Mouse (Mus musculus): Measurements from ENCODE around the gene Nol3. TPM values are rescaled to one million over a fixed set of nuclear protein-coding genes. Genes with fewer than 3 reads are reported as not detected.
A peak's percentile ranks its signal among the peaks of the same experiment; 100 is the strongest.
"Not testable (repeated sequence)": the region's sequence is repeated elsewhere in the genome, so short reads cannot be mapped to it uniquely, and the experiment has no call there.

Nol3 gene
- polyA plus RNA-seq, 1 experiment, result 3.5 TPM

DNA sequence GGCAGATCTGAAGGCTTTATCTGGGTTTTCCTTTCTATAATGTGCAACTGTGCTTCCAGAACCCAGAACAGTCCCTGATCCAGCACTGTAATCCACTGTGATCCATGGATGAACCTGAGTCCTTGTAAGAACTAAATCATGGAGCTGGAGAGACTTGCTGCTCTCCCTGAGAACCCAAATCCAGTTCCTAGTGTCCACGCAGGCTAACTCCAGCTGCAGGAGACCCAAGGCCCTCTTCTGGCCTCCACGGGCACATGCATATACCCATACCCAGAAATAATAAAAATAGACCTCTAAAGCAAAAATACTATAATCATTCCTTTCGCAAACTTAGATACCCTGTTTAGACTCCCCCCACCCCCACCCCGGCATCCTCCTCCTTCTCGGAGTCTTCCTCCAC is 12.3 kb downstream of the Nol3 start:
- H3K4me1 ChIP-seq (replicated peaks; ENCODE audit: control insufficient read depth, insufficient read depth, low read length), result peaks cover 17% of the 10 kb centered on the region
- no peak overlapping the region for H3K27ac ChIP-seq (ENCODE audit: control insufficient read depth, insufficient read depth, low read length)
- no peak overlapping the region for H3K4me3 ChIP-seq (ENCODE audit: control insufficient read depth, insufficient read depth, low read length)
- H3K27me3 ChIP-seq (ENCODE audit: control insufficient read depth, insufficient read depth, low read length), result no peaks in the 10 kb centered on the region
- TF ChIP-seq POLR2A (IDR thresholded peaks at IDR 0.05; ENCODE audit: control insufficient read depth, extremely low read depth, insufficient read depth, low read length, poor library complexity) (no peak), CTCF (IDR thresholded peaks at IDR 0.05; ENCODE audit: borderline replicate concordance, control insufficient read depth, extremely low read depth, insufficient read depth, low read length, poor library complexity) (no peak)
- H3K36me3 ChIP-seq (ENCODE audit: control insufficient read depth, insufficient read depth, low read length), result no peaks in the 10 kb centered on the region
- 98% methylated on average over 5 of the region's 5 CpGs for WGBS
- DNase-seq, result no peak

DNA sequence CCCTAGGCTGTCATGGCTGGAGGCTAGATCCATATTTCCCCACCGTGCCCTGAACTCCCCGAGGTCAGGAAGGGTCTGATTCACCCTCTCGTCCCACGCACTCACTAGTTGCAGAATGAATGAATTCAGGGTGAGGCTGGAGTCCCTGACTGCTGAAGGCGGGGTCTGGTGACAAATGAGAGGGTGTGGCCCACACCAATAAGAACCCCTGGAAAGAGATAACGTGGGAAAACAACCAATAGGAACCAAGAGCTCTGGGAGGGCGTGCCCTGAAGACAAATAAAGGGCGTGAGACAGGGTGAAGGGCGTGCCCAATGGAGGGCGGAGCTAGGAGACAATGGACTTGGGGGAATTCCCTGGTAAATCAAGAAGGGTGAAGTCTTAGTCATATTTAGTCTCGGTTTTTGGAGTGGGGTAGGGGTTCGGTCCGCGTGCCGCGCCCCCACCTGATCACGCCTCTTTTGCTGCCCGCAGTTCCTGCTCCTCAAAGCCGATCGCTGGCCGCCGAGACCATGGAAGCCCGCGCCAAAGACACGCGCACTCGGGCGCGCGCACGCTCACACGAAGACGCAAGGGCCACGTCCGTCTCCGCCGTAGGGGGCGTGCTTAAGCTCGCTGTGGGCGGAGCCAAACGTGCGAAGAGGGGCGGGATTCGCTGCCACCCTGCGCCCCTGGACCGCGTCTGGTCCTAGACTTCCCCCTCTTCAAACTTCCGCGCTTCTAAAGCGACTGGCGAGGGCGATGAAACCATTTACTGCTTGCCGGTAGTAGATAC is 13.2 kb downstream of the Nol3 start:
- WGBS, result under 1% methylated on average over 53 of the region's 53 CpGs
- Histone ChIP-seq H3K36me3 (ENCODE audit: control insufficient read depth, insufficient read depth, low read length) (no peaks in the 10 kb centered on the region), H3K27ac (ENCODE audit: control insufficient read depth, insufficient read depth, low read length) (peak overlapping the region; percentile 52; the same call in 1 of the 2 replicates), H3K4me3 (ENCODE audit: control insufficient read depth, insufficient read depth, low read length) (peak overlapping the region; percentile 77), H3K4me1 (replicated peaks; ENCODE audit: control insufficient read depth, insufficient read depth, low read length) (peaks cover 17% of the 10 kb centered on the region), H3K27me3 (ENCODE audit: control insufficient read depth, insufficient read depth, low read length) (no peaks in the 10 kb centered on the region)
- peak; percentile 97 for DNase-seq
- TF ChIP-seq POLR2A (IDR thresholded peaks at IDR 0.05; ENCODE audit: control insufficient read depth, extremely low read depth, insufficient read depth, low read length, poor library complexity) (peak; percentile 43; the same call in 1 of the 2 replicates), CTCF (IDR thresholded peaks at IDR 0.05; ENCODE audit: borderline replicate concordance, control insufficient read depth, extremely low read depth, insufficient read depth, low read length, poor library complexity) (0 out of 2 replicates have a peak, but pooled peaks have one; percentile 28)

DNA sequence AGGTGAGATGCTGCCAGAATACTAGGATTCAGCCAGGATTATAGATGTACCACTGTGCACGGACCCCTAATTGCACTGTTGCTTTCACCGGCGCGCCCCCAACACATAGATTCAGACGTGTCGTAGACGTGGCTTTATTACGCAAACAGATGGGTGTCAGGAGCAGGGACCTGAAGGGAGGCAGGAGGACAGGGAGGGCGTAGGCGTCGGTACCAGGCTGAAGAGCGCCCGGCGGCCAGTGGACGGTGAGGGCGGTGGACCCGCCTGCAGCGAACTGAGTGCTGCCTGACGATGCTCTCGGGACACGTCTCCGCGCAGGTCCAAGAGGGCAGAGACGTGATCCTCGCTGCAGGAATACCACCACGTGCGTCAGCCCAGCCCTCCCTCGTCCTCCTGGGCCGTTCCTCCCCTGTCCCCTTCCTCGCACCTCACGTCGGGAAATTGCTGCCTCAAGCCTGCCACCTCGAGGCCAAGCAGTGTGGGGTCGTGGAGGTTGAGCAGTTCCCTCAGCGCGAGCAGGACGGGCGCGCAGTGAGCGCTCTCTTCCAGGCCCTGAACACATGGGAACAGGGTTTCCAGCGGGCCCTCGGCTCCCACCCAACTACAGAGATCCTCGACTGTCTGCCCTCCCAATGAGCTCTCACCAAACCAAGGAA is 14.0 kb downstream of the Nol3 start, which contains the start of gene 4931428F04Rik:
4931428F04Rik (minus strand) TSS at position 60 of the 656 bp plus-strand sequence.
- peak within 1 kb of the TSS; percentile 77 for H3K4me3 ChIP-seq (ENCODE audit: control insufficient read depth, insufficient read depth, low read length)
- 8% methylated on average over 43 of the region's 43 CpGs for WGBS
- TF ChIP-seq CTCF (IDR thresholded peaks at IDR 0.05; ENCODE audit: borderline replicate concordance, control insufficient read depth, extremely low read depth, insufficient read depth, low read length, poor library complexity) (no peak), POLR2A (IDR thresholded peaks at IDR 0.05; ENCODE audit: control insufficient read depth, extremely low read depth, insufficient read depth, low read length, poor library complexity) (no peak)
- no peaks in the 10 kb centered on the region for H3K27me3 ChIP-seq (ENCODE audit: control insufficient read depth, insufficient read depth, low read length)
- peaks cover 17% of the 10 kb centered on the region for H3K4me1 ChIP-seq (replicated peaks; ENCODE audit: control insufficient read depth, insufficient read depth, low read length)
- no peaks in the 10 kb centered on the region for H3K36me3 ChIP-seq (ENCODE audit: control insufficient read depth, insufficient read depth, low read length)
- H3K27ac ChIP-seq (ENCODE audit: control insufficient read depth, insufficient read depth, low read length), result peak within 1 kb of the TSS; percentile 52; the same call in 1 of the 2 replicates
- peak; percentile 66 for DNase-seq

DNA sequence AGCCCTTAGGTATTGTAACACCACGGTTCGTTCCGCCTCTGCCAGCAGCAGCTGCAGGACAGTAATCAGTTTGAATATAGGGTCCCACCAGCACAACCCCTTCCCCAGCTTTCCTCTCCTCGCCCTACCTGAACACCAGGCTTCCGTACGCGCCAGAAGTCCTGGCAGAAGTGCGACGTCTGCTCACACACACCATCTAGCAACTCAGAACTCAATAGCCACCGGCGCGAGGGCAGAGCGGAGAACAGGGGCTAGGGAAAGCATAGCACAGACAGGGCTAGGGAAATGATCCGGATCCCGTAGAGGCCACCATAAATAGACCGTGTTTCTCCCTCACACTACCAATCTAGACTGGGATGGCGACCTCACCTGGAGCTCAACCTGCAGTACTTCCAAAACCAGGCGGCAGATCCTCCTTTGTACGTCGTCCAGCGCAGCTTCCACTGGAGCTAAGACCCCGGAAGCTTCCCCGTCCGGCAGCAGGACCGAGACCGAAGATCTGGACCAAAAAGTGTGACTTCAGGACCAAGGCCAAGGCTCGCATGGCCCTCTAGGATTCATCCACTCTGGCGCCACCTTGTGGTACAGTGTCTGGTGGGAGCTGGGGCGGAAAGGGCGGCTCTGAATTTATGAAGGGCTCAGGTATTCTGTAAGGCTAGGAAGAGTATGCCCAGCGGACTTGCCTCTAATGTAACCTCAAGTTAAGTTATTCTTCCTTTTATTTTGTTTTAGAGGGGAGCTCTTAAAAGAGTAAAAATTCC is 14.8 kb downstream of the Nol3 start:
- 30% methylated on average over 31 of the region's 31 CpGs for WGBS
- peak; percentile 91 for DNase-seq
- H3K27ac ChIP-seq (ENCODE audit: control insufficient read depth, insufficient read depth, low read length), result no peak overlapping the region
- H3K27me3 ChIP-seq (ENCODE audit: control insufficient read depth, insufficient read depth, low read length), result no peaks in the 10 kb centered on the region
- peaks cover 25% of the 10 kb centered on the region for H3K4me1 ChIP-seq (replicated peaks; ENCODE audit: control insufficient read depth, insufficient read depth, low read length)
- H3K4me3 ChIP-seq (ENCODE audit: control insufficient read depth, insufficient read depth, low read length), result no peak overlapping the region
- 0 out of 2 replicates have a peak, but pooled peaks have one; percentile 19 for TF ChIP-seq POLR2A (IDR thresholded peaks at IDR 0.05; ENCODE audit: control insufficient read depth, extremely low read depth, insufficient read depth, low read length, poor library complexity)
- peak; percentile 94 for TF ChIP-seq CTCF (IDR thresholded peaks at IDR 0.05; ENCODE audit: borderline replicate concordance, control insufficient read depth, extremely low read depth, insufficient read depth, low read length, poor library complexity)
- H3K36me3 ChIP-seq (ENCODE audit: control insufficient read depth, insufficient read depth, low read length), result no peaks in the 10 kb centered on the region

DNA sequence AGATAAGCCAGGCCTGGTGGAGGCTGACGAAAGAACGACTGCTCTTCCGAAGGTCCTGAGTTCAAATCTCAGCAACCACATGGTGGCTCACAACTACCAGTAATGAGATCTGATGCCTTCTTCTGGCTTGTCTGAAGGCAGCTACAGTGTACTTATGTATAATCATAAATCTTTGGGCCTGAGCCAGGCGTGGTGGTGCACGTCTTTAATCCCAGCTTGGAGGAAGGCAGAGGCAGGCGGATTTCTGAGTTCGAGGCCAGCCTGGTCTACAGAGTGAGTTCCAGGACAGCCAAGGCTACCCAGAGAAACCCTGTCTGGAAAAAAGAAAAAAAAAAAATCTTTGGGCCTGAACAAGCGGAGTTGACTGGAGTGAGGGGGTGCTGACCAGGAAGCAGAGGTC is 15.4 kb downstream of the Nol3 start:
- not testable (repeated sequence) for DNase-seq; H3K4me3 ChIP-seq (ENCODE audit: control insufficient read depth, insufficient read depth, low read length); H3K27me3 ChIP-seq (ENCODE audit: control insufficient read depth, insufficient read depth, low read length); H3K36me3 ChIP-seq (ENCODE audit: control insufficient read depth, insufficient read depth, low read length); H3K27ac ChIP-seq (ENCODE audit: control insufficient read depth, insufficient read depth, low read length)
- 92% methylated on average over 8 of the region's 8 CpGs for WGBS
- peaks cover 30% of the 10 kb centered on the region for H3K4me1 ChIP-seq (replicated peaks; ENCODE audit: control insufficient read depth, insufficient read depth, low read length)

DNA sequence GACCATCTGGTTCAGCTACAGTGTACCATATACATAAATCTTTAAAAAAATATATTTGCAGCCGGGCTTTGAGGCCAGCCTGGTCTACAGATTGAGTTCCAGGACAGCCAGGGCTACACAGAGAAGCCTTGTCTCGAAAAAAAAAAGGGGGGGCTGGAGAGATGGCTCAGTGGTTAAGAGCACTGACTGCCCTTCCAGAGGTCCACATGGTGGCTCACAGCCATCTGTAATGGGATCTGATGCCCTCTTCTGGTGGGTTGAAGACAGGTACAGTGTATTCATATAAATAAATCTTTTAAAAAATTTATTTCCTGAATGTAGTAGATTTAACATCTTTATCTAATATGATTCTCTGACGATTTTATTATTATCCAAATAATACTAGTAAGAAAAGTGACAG is 15.9 kb downstream of the Nol3 start:
- DNase-seq; H3K4me3 ChIP-seq (ENCODE audit: control insufficient read depth, insufficient read depth, low read length); H3K27ac ChIP-seq (ENCODE audit: control insufficient read depth, insufficient read depth, low read length); H3K36me3 ChIP-seq (ENCODE audit: control insufficient read depth, insufficient read depth, low read length); H3K27me3 ChIP-seq (ENCODE audit: control insufficient read depth, insufficient read depth, low read length): not testable (repeated sequence)
- peaks cover 33% of the 10 kb centered on the region for H3K4me1 ChIP-seq (replicated peaks; ENCODE audit: control insufficient read depth, insufficient read depth, low read length)
- 71% methylated on average over 3 of the region's 3 CpGs for WGBS
